Mouse (Mus musculus) olfactory bulb, adult 2 months (tissue): ENCODE measurements around the gene Bpifb6. TPM values are rescaled to one million over a fixed set of nuclear protein-coding genes. Genes with fewer than 3 reads are reported as not detected.

Experiments
- H3K27ac ChIP-seq: fragments of 200-500 bp; 2 replicates; pipeline ENCODE4 v1.5.1; 2012; ENCODE audit warnings: low read depth, low read length; ENCODE audit not compliant: insufficient read depth
- H3K4me1 ChIP-seq: fragments of 200-500 bp; 2 replicates; pipeline ENCODE4 v1.6.1; 2012; ENCODE audit warnings: low read length; ENCODE audit not compliant: control insufficient read depth, insufficient read depth
- H3K4me3 ChIP-seq: fragments of 200-500 bp; 2 replicates; pipeline ENCODE4 v1.5.1; 2012; ENCODE audit warnings: mild to moderate bottlenecking, low read depth, low read length, moderate library complexity; ENCODE audit not compliant: insufficient read depth
- CTCF ChIP-seq: fragments of 200-500 bp; IDR thresholded peaks from 2 replicates; pipeline ENCODE4 v1.5.1; 2012; ENCODE audit warnings: low read depth, mild to moderate bottlenecking, low read length, moderate library complexity; ENCODE audit not compliant: insufficient read depth
- POLR2A ChIP-seq: fragments of 200-500 bp; IDR thresholded peaks from 2 replicates; pipeline ENCODE4 v1.6.1; 2012; ENCODE audit warnings: mild to moderate bottlenecking, low read depth, low read length, moderate library complexity; ENCODE audit not compliant: insufficient read depth
- WGBS: fragments of 180-500 bp; shearing (Covaris S2); methylation state at CpG from one replicate; pipeline ENCODE4 v1.1.7; 2018; 5-methylcytosine and 5-hydroxymethylcytosine counted together
- polyA plus RNA-seq: library from polyadenylated mRNA; stranded (reverse); fragments of >200 nt; gene quantifications from 2 replicates; pipeline ENCODE4 v1.2.4, GENCODE M21; 2012; ENCODE audit warnings: low replicate concordance; ENCODE audit not compliant: missing spikeins, insufficient read depth, insufficient read length

Gene Bpifb6
- polyA plus RNA-seq, 1 experiment, result not detected

GRCm38 (mm10) chr2:153906626-153907025 lies 6.4 kb downstream of the Bpifb6 start:
- no peak for TF ChIP-seq POLR2A
- TF ChIP-seq CTCF, result no peak
- no peak overlapping the region for H3K27ac ChIP-seq
- no peaks in the 10 kb centered on the region for H3K4me1 ChIP-seq
- WGBS, result 90% methylated on average over 4 of the region's 4 CpGs
- no peak overlapping the region for H3K4me3 ChIP-seq

- no peak overlapping the region for H3K4me3 ChIP-seq
- no peak overlapping the region for H3K27ac ChIP-seq
- TF ChIP-seq POLR2A (no peak), CTCF (no peak)
- WGBS, result 29% methylated on average over 5 of the region's 5 CpGs
- no peaks in the 10 kb centered on the region for H3K4me1 ChIP-seq
Observed at GRCm38 (mm10) chr2:153914151-153914550, 14.0 kb downstream of the Bpifb6 start.

- WGBS, result 67% methylated on average over 8 of the region's 8 CpGs
- TF ChIP-seq CTCF, result no peak
- no peak for TF ChIP-seq POLR2A
- Histone ChIP-seq H3K27ac (no peak within 1 kb of the TSS), H3K4me1 (0 out of 2 replicates have a peak, but pooled peaks cover 3% of the 10 kb centered on the region), H3K4me3 (no peak within 1 kb of the TSS)
Observed at GRCm38 (mm10) chr2:153917930-153918329, 17.7 kb downstream of the Bpifb6 start, which contains the start of gene Bpifb3. Bpifb3 (plus strand) TSS chr2:153918230.

GRCm38 (mm10) chr2:153921246-153921645 lies 21.1 kb downstream of the Bpifb6 start:
- H3K27ac ChIP-seq, result no peak overlapping the region
- 68% methylated on average over 6 of the region's 6 CpGs for WGBS
- H3K4me1 ChIP-seq, result 0 out of 2 replicates have a peak, but pooled peaks cover 3% of the 10 kb centered on the region
- TF ChIP-seq CTCF (no peak), POLR2A (no peak)
- no peak overlapping the region for H3K4me3 ChIP-seq

- Histone ChIP-seq H3K4me1 (peaks cover 4% of the 10 kb centered on the region; the same call in 1 of the 2 replicates), H3K4me3 (no peak overlapping the region), H3K27ac (no peak overlapping the region)
- 37% methylated on average over 3 of the region's 3 CpGs for WGBS
- no peak for TF ChIP-seq POLR2A
- TF ChIP-seq CTCF, result peak; percentile 36; the same call in 1 of the 2 replicates
Observed at GRCm38 (mm10) chr2:153929871-153930413, 29.8 kb downstream of the Bpifb6 start.

GRCm38 (mm10) chr2:153931125-153931524 lies 30.9 kb downstream of the Bpifb6 start:
- H3K27ac ChIP-seq, result no peak overlapping the region
- TF ChIP-seq POLR2A (no peak), CTCF (no peak)
- no peak overlapping the region for H3K4me3 ChIP-seq
- H3K4me1 ChIP-seq, result peaks cover 4% of the 10 kb centered on the region; the same call in 1 of the 2 replicates
- WGBS, result 54% methylated on average over 6 of the region's 6 CpGs

- peaks cover 4% of the 10 kb centered on the region; the same call in 1 of the 2 replicates for H3K4me1 ChIP-seq
- H3K4me3 ChIP-seq, result no peak overlapping the region
- no peak overlapping the region for H3K27ac ChIP-seq
- TF ChIP-seq POLR2A, result no peak
- no peak for TF ChIP-seq CTCF
- WGBS, result 59% methylated on average over 6 of the region's 6 CpGs
Observed at GRCm38 (mm10) chr2:153933311-153933710, 33.1 kb downstream of the Bpifb6 start.

GRCm38 (mm10) chr2:153935348-153935747 lies 35.2 kb downstream of the Bpifb6 start:
- no peak overlapping the region for H3K4me3 ChIP-seq
- TF ChIP-seq POLR2A (no peak), CTCF (no peak)
- H3K27ac ChIP-seq, result no peak overlapping the region
- peaks cover 4% of the 10 kb centered on the region; the same call in 1 of the 2 replicates for H3K4me1 ChIP-seq
- WGBS, result 87% methylated on average over 6 of the region's 6 CpGs

- no peaks in the 10 kb centered on the region for H3K4me1 ChIP-seq
- no peak within 1 kb of the TSS for H3K4me3 ChIP-seq
- H3K27ac ChIP-seq, result no peak within 1 kb of the TSS
- TF ChIP-seq CTCF (no peak), POLR2A (no peak)
- WGBS, result 84% methylated on average over 5 of the region's 5 CpGs
Observed at GRCm38 (mm10) chr2:153937843-153938242, 37.7 kb downstream of the Bpifb6 start, which contains the start of gene Bpifb4. Bpifb4 (plus strand) TSS chr2:153938212.
